Mouse (Mus musculus) left cerebral cortex, postnatal 14 days (tissue): Measurements from ENCODE around the gene Tgif1. TPM values are rescaled to one million over a fixed set of nuclear protein-coding genes. Genes with fewer than 3 reads are reported as not detected.
A peak's percentile ranks its signal among the peaks of the same experiment; 100 is the strongest.
"Not testable (repeated sequence)": the region's sequence is repeated elsewhere in the genome, so short reads cannot be mapped to it uniquely, and the experiment has no call there.

Source experiments
- DNase-seq, 2 experiments: peaks; one replicate each; pipeline ENCODE4 v3.0.0; 2021 to 2022; ENCODE audit warnings: low spot score in 2 of 2, mixed read lengths in 1 of 2
- intact Hi-C: fragments of 180-260 bp; cut with DNase I; formaldehyde crosslinking; loops from one replicate; pipeline ENCODE4 v1.15.1; 2025
- total RNA-seq, 2 experiments: library from RNA; stranded (reverse); gene quantifications; 2 replicates each; pipeline ENCODE4 v1.2.3; 2021

Gene Tgif1
- total RNA-seq, 2 experiments from 2014 or later, result 2.1 to 3.4 TPM

DNA sequence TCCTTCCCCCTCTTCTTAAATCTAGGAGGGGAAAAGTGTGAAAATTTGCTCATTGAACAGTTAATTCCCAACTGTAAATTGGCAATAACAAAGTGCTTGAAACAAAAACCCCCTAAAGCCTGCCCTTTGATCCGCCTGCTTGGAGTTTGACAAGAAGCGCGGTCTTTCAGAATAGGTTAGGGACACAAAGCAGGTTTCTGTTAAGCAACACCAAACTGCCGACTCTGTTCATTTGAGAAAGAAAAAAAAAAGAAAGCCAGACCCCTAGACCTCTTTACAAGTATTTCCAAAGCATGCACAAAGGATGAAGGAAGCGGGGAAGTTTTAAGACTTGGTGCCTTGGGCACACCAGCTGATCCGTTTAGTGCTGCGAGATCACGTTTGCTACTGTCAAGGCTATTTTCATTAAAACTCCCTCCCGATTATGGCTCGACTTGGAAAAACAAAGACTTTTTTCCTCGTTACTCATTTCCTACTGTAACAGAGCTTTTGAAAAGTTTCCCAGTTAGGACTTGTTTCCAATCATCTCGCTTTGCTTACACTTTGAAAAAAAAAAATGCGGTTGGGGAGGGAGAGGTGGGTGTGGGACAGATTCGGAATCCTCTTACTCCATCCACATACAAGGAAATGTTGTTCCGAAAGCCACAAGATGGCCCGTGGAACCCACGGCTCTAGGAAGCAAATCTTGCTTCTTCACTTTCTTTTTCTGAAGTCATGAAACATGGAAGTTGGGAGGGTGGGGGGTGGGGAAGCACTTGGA is 5.4 kb downstream of the Tgif1 start:
- intact Hi-C loops, result no loop called here
- DNase-seq, result no peak

DNA sequence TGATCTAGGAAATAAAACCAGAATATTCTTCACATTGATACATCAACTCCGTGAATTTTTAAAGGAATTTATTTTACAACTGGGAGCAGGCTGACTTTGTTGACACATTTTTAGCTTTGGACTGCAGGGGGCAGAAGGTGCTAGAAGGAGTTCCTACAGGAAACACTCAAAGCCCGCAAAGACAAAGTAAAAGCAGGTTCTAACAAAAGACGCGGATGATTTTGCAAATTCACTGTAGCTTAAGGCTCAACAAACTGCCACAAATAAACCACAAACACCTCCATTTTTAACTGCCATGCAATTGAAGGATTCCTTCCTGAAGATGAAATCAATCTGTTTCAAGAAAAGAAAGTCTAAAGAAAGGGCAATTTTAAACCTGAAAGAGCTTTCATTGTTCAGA is 6.3 kb downstream of the Tgif1 start:
- intact Hi-C loops, result no loop called here
- peak in 1 of 2 experiments; percentile 43 for DNase-seq

- DNase-seq, result no peak
- intact Hi-C loops, result no loop called here
These were observed 7.2 kb downstream of the Tgif1 start for GRCm38 (mm10) chr17:70846111-70846644.

GRCm38 (mm10) chr17:70845543-70845942 is 7.8 kb downstream of the Tgif1 start:
- intact Hi-C loops, result no loop called here
- DNase-seq, result no peak

DNA sequence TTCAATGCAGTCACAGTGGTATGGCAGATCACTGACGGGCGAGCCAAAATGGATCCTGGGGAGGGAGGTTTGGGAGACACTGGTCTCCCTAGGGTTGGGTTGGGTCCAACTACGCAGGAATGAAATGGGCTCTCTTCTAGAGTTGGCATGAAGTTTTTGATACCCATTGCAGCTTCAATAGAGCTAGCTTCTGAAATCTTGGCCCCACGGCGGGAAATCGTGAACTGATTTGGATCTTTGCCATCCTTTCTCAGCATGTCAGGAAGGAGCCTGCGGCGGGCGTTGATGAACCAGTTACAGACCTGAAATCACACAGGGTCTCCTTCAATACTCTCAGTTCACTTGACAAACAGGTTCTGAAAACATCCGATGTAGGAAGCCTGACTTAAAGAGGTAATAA is 8.4 kb downstream of the Tgif1 start:
- intact Hi-C loops, result no loop called here
- DNase-seq, result no peak

DNA sequence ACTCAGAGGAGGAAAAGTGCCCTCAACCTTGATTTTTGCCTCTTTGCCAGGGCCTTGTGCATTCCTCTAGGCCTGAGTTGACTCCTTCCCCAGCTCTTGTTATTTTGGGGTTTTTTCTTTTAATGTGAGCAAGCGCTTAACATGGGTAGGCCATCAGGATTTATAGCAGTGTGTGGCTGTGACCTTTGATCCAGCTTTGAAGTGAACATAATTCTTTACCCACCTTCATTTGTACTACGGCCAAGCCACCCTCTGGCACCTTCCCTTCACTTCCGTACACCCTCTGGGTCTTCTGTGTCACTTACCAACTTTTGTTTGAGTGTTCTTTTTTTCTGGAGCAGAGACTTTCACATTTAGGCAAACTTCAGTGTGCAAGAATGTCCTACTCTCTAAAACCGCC is 10.1 kb downstream of the Tgif1 start:
- intact Hi-C loops, result no loop called here
- no peak for DNase-seq

DNA sequence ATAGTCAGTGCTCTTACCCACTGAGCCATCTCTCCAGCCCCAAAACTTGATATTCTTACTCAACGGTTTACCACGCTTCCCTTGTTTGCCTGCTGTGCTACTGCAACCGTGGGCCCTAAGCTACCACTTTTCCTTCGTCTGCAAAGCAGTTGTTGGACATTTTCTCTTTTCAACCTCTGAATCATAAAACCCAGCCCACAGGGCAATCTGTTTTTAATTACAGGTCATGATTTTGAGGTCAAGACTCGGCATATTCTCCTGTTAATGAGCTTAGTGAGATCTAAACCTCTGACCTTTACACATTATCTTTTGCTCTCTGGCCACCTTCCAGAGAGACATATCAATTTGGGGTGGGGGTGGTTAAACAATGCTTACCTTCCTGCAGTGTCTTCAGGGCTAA is 14.8 kb downstream of the Tgif1 start:
- DNase-seq, result no peak
- intact Hi-C loops, result no loop called here

- DNase-seq, result no peak
- intact Hi-C loops, result no loop called here
These were observed 15.3 kb downstream of the Tgif1 start for GRCm38 (mm10) chr17:70838031-70838430.

DNA sequence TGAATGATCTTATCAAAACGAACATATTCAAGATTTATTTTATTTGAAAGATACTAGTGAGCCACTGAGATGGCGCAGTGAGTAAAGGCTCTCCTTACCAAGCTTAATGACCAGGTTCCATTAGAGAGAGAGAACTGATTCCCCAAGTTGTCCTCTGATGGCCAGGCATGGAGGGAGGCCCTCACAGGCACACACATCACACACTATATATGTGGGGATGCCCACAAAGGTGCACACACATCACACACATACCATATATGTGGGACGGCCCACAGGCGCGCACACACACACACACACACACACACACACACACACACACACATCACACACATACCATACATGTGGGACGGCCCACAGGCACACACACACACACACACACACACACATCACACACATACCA is 15.9 kb downstream of the Tgif1 start:
- intact Hi-C loops, DNase-seq: not testable (repeated sequence)

DNA sequence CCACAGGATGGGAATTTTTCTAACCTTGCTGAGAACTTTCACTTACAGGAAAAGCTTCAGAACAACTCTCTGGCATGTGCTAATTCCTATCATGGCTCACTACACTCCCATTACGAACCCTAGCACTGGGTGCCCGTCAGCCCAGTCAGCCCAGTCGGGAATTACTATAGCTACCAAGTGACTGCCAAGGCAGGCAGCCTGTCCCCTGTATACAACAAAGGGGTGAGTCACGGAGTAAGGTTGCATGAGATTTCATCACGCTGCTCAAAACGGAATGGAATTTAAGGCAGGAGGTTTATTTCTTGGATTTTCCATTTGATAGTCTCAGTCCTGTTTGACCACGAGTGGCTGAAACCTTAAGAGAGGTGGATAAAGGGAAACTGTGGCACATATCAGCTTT is 16.5 kb downstream of the Tgif1 start:
- intact Hi-C loops, result no loop called here
- DNase-seq, result no peak

GRCm38 (mm10) chr17:70835071-70835790 is 18.1 kb downstream of the Tgif1 start:
- intact Hi-C loops, result no loop called here
- no peak for DNase-seq

GRCm38 (mm10) chr17:70834430-70834965 is 18.8 kb downstream of the Tgif1 start:
- intact Hi-C loops, result no loop called here
- no peak for DNase-seq

DNA sequence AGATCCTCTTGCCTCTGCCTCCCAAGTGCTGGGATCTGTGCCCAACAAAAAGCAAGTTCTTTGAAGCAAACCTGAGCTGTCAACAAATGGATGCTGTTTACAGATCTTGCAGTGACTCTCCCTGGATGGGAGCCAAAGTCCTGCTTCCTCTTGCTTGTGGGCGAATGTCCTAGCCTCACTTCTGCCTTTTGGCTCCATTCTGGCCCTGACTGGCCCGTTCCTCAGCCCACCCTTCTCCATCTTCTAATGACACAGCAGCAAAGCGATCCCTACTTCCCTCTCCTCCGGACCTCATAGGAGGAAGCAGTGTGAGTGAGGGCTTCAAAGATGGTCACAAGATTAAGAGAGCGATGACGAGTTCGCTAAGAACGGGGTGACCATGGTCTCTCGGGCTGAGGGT is 20.8 kb downstream of the Tgif1 start:
- DNase-seq, result peak; percentile 71 to 81

GRCm38 (mm10) chr17:70831591-70831990 is 21.8 kb downstream of the Tgif1 start:
- no peak for DNase-seq
- intact Hi-C loops, result no loop called here

More for the DNA sequence above, 20.8 kb downstream of the Tgif1 start:
- intact Hi-C loops, result no loop called here

- intact Hi-C loops, result no loop called here
- no peak for DNase-seq
These were observed 23.2 kb downstream of the Tgif1 start for GRCm38 (mm10) chr17:70829943-70830715.

DNA sequence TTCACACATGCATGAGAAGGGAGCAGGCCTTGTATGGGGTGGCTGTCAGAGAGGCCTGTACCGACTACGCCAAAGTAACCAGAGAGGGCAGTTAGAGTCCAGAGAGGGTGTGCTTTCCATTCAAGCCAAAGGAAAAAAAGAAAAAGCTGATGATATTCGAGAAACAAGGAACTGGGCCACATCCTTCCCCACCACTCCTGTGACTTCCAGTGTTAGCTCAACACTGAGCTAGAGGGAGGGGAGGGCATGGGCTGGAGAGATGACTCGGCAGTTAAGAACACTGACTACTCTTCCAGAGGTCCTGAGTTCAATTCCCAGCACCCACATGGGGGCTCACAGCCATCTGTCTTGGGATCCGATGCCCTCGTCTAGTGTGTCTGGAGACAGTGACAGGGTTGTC is 24.1 kb downstream of the Tgif1 start:
- intact Hi-C loops, result no loop called here
- no peak for DNase-seq

- intact Hi-C loops, result no loop called here
- DNase-seq, result no peak
These were observed 24.8 kb downstream of the Tgif1 start for GRCm38 (mm10) chr17:70828569-70828968.

DNA sequence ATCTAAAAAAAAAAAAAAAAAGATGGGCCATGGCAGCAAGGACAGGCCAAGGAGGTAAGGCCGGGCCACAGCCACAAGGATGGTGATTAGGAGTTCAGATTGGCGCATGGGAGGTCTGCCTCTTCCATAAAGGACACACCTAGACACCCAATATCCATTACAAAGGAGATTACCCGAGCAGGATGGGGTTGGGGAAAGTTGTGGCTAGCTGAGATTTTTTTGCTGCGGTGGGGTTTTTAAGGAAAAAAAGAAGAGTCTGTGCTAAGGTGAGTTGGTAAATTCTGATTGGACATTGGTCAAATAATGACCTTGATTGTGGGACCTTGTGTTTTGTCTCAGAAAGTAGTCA is 25.2 kb downstream of the Tgif1 start:
- intact Hi-C loops, result no loop called here

DNA sequence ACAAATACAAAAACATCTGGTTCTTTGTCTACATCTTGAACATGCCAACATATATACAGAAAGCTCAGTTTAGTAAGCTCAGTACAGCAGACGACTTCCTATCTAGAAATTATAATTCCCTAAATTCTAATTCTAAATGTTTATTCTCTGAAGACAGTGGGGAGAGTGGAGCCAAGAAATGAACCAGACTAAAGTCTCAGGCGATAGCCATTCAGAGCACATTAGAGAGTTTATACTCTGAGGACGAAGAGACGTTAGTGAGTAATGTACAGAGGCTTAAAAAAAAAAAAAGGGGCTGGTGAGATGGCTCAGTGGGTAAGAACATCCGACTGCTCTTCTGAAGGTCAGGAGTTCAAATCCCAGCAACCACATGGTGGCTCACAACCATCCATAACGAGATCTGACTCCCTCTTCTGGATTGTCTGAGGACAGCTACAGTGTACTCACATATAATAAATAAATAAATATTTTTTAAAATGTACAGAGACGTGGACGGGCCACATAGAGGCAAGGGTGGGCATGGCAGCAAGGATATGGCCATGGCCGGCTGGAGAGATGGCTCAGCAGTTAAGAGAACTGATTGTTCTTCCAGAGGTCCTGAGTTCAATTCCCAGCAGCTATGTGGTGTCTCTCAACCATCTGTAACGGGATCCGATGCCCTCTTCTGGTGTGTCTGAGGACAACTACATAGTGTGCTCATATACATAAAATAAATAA is 25.7 kb downstream of the Tgif1 start:
- DNase-seq, intact Hi-C loops: not testable (repeated sequence)

More for the DNA sequence above, 25.2 kb downstream of the Tgif1 start:
- no peak for DNase-seq
